Mouse (Mus musculus) cortical plate, adult 2 months (tissue): Measurements from ENCODE around the gene Tcam1. TPM values are rescaled to one million over a fixed set of nuclear protein-coding genes. Genes with fewer than 3 reads are reported as not detected.

Source experiments
- H3K27ac ChIP-seq: fragments of 200-500 bp; 2 replicates; pipeline ENCODE4 v1.5.1; 2012; ENCODE audit warnings: low read length, control low read depth, inconsistent platforms; ENCODE audit not compliant: insufficient read depth
- H3K4me1 ChIP-seq: fragments of 200-500 bp; 2 replicates; pipeline ENCODE4 v1.6.1; 2011; ENCODE audit warnings: low read length; ENCODE audit not compliant: control insufficient read depth, insufficient read depth
- H3K4me3 ChIP-seq: fragments of 200-500 bp; 2 replicates; pipeline ENCODE4 v1.5.1; 2011; ENCODE audit warnings: mild to moderate bottlenecking, low read length, control low read depth; ENCODE audit not compliant: insufficient read depth
- CTCF ChIP-seq: fragments of 200-500 bp; IDR thresholded peaks from 2 replicates; pipeline ENCODE4 v1.5.1; 2011; ENCODE audit warnings: mild to moderate bottlenecking, control low read depth, low read length; ENCODE audit not compliant: insufficient read depth; ENCODE audit errors: extremely low read depth
- POLR2A ChIP-seq: fragments of 200-500 bp; IDR thresholded peaks from 2 replicates; pipeline ENCODE4 v1.6.1; 2011; ENCODE audit warnings: mild to moderate bottlenecking, low read length, control low read depth; ENCODE audit not compliant: insufficient read depth; ENCODE audit errors: extremely low read depth
- polyA plus RNA-seq: library from polyadenylated mRNA; depleted of rRNA; stranded (reverse); fragments of >200 nt; gene quantifications from 2 replicates; pipeline ENCODE4 v1.2.3, GENCODE M21; 2012

Tcam1 gene
- polyA plus RNA-seq, 1 experiment: 0.13 TPM

DNA sequence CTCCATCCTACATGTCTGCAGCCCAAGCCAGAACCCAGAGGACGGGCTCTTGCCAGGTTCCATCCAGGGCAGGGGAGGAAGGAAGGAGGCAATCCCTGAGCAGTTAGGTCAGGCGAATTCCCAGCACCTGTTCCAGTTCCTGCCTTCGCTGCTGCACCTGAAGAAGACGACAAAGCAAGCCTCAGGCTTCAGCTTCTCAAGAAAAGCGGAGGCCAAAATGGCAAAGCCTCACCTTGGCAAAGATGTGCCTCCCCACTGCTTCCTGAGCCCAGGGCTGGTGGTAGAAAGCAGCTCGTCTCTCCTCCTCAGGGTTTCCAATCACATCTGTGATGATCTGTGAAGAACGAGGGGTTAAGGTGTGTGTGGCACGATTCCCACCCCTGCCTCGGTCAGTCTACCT is 12.5 kb upstream of the Tcam1 start:
- H3K27ac ChIP-seq: no peak overlapping the region
- peaks cover 3% of the 10 kb centered on the region for H3K4me1 ChIP-seq
- TF ChIP-seq CTCF (no peak), POLR2A (no peak)
- no peak overlapping the region for H3K4me3 ChIP-seq

DNA sequence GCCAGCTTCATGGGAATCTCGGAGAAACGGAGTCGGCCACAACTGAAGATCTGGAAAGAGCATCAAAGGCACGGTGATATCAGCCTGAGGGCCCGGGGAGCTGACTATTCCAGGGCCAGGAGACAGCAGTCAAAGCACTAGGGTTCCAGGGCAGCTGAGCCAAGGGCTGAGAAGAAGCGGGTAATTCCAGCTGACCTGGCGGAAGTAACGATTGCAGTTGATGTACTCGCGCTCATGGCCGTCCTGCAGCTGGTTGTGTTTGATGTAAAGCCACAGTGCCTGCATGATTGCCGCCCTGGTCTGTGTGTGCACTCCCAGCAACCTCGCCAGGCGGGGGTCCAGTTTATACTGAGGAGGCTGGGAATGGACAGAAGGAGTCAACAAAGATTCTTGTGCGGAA is 11.5 kb upstream of the Tcam1 start:
- Histone ChIP-seq H3K27ac (no peak overlapping the region), H3K4me1 (peaks cover 3% of the 10 kb centered on the region), H3K4me3 (no peak overlapping the region)
- TF ChIP-seq POLR2A (no peak), CTCF (no peak)

DNA sequence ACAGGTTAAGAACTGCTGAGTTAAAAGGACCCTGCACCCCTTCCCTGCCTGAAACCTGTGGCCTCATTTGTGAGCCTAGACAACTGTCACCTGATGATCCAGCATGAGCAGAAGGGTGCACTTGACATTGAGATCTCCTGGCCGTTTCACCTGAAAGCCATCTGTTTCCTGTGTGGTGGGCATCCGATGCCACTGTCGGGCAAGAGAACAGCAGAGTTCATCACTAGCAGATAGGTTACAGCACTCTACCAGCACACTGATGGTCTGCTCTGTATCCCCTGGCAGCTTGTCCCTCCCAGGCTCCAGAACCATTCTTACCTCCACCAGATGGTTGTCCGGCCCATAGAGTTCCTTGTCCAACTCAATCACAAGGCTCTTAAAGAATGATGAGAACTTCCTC is 10.9 kb upstream of the Tcam1 start:
- TF ChIP-seq CTCF (no peak), POLR2A (no peak)
- Histone ChIP-seq H3K4me1 (peaks cover 3% of the 10 kb centered on the region), H3K4me3 (no peak overlapping the region), H3K27ac (no peak overlapping the region)

DNA sequence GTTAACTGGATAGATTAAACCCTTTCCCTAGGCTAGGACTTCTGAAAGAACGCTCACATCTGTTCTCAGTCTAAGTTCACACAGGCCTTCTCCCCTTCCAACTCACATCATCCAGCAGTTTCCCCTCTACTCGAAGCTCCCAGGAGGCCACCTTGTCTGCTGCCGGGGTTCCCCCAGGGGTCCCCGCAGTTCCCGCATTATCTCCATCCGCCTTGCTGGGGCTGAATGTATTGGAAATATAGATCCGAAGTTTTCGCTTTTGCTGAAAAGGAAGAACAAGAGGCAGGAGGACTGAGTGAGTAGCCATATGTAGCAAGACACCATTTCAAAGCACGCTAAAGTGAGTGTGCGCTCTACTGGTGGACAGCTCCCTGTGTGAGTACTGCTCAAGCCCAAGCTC is 10.0 kb upstream of the Tcam1 start:
- TF ChIP-seq POLR2A: no peak
- no peak for TF ChIP-seq CTCF
- peaks cover 2% of the 10 kb centered on the region for H3K4me1 ChIP-seq
- no peak overlapping the region for H3K27ac ChIP-seq
- H3K4me3 ChIP-seq: no peak overlapping the region

DNA sequence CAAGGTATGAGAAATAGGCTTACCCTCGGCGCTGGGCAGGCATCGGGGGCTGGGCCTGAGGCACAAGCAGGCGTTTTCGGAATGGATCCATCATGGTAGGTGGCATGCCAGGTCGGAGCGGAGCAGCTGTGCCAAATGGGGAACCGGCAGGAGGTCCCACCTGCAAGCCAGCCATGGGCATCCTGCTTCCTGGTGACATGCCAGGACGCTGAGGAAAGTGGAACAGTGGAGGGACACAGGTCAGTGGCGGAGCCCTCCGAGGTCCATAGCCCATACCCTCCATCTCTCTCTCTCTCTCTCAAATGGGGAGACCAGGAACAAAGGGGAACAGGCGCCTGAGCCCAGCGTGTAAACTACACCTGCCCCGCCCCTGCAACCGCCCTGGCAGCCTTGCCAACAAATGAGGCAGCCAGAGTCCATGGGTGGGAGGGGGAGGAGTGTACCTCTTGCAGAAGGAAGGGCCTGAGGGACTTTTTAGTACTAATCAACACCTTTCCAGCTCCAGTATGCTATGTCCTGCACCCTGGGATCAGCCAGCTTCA is 9.1 kb upstream of the Tcam1 start:
- peaks cover 2% of the 10 kb centered on the region for H3K4me1 ChIP-seq
- no peak for TF ChIP-seq POLR2A
- no peak for TF ChIP-seq CTCF
- H3K27ac ChIP-seq: peak overlapping the region; percentile 15; the same call in 1 of the 2 replicates
- no peak overlapping the region for H3K4me3 ChIP-seq

DNA sequence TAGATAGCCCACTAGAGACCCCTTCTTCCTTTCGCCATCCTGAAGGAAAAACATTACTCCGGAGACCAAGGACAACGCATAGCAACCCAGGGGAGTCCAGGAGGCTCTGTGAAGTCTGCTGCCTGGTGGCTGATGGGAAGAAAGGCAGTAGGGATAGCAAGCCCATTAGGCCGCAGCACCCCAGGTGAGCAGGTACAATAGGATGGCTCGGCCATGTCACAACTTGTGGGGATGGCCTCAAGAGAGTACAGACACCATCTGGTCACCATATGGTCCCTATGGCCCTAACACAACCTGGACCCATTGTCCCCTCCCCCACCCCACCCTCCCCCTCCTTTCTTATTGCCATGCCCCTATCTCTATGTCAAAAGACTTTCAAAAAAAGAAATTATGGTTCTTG is 8.6 kb upstream of the Tcam1 start:
- H3K27ac ChIP-seq: peak overlapping the region; percentile 15; the same call in 1 of the 2 replicates
- H3K4me1 ChIP-seq: peaks cover 2% of the 10 kb centered on the region
- H3K4me3 ChIP-seq: no peak overlapping the region
- TF ChIP-seq POLR2A (no peak), CTCF (no peak)

DNA sequence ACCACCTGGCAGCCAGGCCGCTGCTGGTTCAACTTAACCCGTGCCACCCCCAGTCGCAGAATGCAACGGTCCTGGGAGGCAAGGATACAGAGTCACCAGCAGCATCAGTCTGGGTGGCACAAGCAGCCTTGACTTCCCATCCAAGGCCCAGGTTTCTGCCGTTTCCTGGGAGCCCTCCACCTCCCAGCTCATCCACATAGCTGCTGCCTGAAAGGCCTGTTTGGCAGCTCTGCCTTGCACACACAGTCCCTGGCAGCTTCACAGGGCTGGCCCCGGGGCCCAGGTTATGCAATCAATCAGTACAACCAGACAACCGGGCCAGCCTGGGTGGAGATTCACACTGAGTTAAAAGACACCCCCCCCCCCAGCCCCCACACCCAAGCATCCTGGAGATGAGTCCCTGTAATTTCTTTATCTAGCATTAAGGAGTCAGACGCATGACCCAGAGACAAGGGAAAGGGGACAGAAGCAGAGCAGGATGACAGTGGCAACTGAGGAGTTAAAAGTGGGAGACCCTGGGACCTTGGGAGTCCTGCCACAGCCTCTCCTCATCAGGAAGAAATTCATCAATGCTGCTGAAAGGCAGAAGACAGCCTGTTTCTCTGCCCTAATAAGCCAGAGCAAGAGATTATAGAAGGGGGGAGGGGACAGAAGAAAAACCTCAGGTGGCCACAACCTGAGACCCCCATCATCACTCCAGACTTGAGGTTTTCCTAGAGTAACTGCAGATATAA is 8.0 kb upstream of the Tcam1 start:
- Histone ChIP-seq H3K4me3 (no peak overlapping the region), H3K27ac (peak overlapping the region; percentile 77; the same call in 1 of the 2 replicates)

DNA sequence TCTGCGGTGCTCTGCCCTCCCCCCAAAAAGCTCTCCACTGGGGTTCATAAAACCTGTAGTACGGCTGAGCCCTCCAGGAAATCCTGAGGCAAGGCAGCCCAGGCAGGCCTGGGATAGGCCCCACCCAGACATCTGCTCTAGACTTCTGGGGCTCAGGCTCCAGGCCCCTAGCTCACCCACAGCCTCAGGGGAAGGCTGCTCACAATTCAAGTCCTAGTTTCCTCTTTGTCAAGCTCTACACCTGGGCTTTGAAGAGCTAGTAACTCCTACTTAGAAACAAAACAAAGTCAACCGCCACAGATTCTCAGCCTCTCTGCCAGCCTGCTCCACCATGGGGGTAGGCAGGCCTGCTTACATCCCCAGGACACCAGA is 7.4 kb upstream of the Tcam1 start:
- Histone ChIP-seq H3K27ac (no peak overlapping the region), H3K4me3 (no peak overlapping the region)

More for the DNA sequence above, 8.0 kb upstream of the Tcam1 start:
- no peak for TF ChIP-seq POLR2A
- no peak for TF ChIP-seq CTCF
- H3K4me1 ChIP-seq: peaks cover 2% of the 10 kb centered on the region

DNA sequence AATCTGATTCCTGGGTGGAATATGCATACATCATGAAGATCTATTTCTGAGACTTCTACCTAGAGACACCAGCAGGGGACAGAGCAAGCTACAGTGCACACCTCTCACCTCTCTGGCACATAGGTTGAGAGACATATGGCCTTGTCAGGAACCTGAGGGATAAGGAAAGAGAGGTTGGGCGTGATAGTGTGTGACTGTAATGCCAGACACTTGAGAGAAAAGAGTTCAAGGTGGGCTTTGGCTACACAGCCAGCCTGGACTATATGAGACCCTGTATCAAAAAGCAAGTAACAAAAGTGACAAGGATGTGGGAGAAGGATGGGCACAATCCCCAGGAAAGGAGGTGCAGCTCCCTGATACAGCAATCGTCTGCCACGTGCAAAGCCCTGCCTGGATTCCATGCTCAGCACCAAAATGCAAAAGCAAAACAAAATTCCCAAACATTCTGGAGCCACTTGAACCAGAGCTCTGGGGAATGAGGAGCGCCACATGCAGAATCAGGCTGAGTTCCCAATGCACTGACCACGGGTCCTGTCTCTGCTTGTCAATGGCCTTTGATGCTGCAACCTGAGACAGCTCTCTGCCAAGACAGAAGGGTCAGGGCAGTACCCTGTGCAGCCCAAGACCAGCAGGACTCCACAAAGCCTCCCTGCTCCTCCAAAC is 5.2 kb upstream of the Tcam1 start:
- Histone ChIP-seq H3K4me1 (peaks cover 3% of the 10 kb centered on the region), H3K27ac (peak overlapping the region; percentile 7; the same call in 1 of the 2 replicates), H3K4me3 (peak overlapping the region; percentile 50)
- TF ChIP-seq CTCF (no peak), POLR2A (no peak)

More for the DNA sequence above, 7.4 kb upstream of the Tcam1 start:
- H3K4me1 ChIP-seq: peaks cover 2% of the 10 kb centered on the region
- TF ChIP-seq POLR2A: no peak
- no peak for TF ChIP-seq CTCF

DNA sequence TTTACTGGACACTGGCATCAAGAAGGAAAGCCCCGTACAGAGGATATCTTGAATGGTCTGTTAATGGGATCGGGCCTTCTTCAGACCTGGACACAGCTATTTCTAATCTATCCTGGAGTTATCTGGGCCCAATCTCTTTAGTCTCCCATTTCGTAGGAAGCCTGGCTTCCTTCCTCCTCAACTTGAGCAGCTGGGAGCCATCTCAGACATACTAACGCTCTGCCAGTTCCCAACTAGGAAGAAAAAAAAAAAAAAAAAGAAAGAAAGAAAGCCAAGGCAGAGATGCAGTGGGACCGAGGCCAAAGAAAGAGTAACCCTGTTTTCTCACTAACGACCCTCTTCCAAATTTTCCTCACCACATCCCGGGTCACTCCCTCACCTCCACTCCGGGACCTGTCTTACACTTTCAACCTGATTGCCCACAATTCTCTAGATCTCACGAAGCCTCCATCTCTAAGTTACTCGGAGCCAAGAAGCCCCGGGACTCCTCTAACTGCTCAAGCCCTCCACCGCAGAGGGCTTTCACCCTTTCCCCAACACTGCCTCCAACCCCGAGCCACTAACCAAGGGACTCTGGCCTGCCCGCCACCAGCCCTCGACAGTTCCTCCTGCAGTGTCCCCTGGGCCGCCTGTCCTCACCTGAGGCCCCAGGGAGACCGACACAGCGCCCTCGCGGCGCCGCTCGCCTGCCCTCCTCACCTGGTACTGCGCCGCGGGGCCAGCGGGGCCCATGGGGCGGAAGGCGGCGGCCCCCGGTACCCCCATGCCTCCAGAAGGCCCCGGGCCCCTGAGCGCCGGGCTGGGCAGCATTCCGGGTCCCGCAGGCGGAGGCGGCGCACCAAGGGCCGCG is 4.5 kb upstream of the Tcam1 start:
- peak overlapping the region; percentile 50 for H3K4me3 ChIP-seq
- no peak for TF ChIP-seq POLR2A
- no peak for TF ChIP-seq CTCF
- peak overlapping the region; percentile 80 for H3K27ac ChIP-seq
- H3K4me1 ChIP-seq: peaks cover 5% of the 10 kb centered on the region
